Mouse (Mus musculus) thymus, adult 18-20 months (tissue): ENCODE data around the gene Xrcc5.

ENCODE experiments used
- DNase-seq, 2 experiments: peaks; one replicate each; pipeline ENCODE4 v3.0.0; 2022; ENCODE audit warnings: mixed read lengths in 2 of 2

Xrcc5 gene

GRCm38 (mm10) chr1:72400616-72401015, 93.4 kb downstream of the Xrcc5 start:
- no peak for DNase-seq

DNA sequence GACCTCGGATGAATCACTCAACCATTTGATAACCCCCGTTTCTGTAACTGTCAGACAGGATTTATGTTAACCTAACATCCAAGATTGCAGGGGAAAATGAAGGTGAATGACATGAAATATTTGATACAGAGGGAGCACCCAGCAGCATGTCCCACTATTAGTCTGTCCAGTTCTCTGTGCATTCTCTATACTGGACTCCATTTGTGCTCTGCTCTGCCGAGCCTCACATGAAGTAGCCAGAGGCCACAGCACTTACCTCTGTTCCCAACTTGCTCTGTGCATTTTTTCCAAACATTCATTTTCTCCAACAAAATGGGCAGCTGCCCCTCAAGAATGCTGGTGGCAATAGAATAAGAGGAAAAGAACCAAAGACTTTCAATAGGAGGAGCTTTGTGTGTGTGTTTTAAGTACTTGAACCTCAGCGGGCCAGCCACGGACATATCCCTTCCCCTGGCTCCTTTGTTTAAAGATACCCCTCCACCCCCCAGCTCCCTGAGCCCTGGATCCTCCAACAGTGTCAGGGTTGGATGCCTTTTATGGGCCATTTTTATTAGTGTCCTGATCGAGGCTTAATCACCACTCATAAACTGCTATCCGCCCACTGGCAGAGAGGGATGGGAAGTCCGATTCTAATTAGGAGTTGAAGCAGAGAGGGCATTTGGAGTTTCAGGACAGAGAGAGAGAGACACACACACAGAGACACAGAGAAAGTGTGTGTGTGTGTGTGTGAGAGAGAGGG, 94.3 kb downstream of the Xrcc5 start:
- DNase-seq: no peak

GRCm38 (mm10) chr1:72406505-72407079, 99.4 kb downstream of the Xrcc5 start:
- no peak for DNase-seq

DNA sequence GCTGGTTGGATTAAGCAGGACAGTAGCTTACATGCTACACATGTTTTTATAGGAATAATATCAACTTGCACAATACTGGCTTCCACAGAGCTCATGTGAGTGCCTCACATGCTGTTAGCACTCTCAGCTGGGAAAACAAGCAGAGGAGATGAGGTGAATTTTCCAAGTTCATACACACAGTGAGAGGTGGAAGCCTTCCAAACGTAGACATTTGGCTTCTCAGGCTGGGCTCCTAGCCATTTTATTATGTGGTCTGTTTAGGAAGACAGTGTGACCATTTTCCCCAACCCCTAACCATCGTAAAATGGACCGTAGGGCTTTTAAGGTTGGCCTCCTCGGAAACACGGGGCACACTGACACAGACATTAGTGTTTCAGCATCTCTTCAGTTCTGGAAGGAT, 102.7 kb downstream of the Xrcc5 start:
- no peak for DNase-seq

DNA sequence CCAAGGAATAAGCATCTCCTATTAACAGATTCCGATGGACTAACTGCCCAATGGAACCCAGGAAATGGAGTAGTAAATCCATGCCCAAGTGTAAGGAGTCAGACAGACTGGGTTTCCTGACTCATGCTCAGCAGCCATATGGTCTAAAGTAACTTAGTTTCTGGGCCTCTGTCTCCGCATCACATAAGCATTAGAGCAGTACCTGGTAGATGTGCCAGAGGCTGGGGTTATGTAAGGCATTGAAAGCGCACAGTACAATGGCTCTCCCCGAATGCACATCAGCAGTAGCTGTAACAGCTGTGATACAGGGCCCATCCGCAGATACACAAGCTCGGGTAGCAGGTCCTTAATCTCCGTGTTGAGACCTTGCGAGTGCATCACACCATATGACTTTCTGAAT, 103.9 kb downstream of the Xrcc5 start:
- no peak for DNase-seq

DNA sequence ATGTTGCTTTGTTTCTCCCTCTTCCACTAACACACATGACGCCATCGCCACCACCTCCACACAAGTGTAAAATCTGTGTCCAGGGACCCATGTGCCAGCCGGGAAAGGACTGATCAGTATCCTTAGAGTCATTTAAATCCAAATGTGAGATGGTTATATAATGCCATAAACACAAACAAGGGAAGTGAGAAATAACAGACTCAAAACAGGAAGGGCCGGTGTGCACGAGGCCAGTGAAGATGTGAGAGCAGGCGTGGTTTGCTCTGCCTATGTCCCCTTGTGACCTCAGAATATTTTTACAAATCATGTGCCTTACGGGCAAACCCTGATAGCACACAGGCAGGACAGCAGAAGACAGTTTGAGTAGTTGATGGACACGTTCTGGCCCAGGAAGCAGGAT, 106.0 kb downstream of the Xrcc5 start:
- no peak for DNase-seq

DNA sequence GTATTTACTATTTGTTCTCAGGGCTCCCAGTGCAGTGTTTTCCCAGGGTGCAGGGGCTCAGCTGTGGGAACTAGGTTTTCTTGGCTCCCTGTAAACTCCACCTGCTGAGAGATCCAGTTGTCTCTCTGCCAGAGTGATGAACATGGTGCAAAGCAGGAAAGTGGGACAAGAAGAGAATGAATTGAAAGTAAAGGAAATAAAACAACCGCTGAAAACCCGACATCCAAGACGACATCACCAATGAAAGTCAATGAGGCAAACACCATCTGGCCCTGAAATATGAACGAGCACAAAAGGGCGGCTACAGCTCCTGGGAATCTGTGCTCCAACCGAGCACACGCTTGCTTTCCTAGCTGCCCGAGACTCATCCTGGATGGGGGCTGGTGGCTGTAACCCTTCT, 106.9 kb downstream of the Xrcc5 start:
- no peak for DNase-seq

DNA sequence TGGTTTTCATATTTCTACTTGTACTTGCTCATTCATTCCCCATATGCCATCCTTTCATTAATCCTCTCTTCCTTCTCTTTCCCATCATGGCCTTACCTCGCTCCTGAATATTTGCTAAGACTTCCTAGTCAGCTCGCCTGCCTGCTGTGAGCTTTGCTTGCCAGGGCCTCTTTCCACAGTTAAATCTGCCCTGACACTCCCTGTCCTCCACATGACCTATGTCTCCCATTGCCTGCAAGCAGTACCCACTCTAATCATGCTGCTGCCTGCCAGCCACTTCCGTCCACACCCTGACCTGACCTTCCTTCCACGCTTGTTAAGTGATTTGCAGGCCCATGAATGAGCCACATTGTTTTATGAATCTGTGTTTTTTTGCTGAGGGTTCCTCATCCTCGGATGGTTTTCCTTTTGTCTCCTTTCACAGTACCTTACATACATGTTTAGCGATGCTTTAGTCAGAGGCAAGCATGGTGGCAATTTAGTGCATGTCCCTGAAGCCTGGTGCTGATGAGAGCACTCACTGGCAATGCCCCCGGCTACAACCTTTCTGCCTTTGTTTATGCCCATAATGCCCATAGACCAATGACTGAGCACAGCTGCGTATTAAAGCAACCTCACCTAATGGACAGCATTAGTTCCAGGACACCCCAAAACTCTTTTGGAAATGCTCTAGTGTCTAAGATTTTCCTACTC, 107.5 kb downstream of the Xrcc5 start:
- no peak for DNase-seq

GRCm38 (mm10) chr1:72418744-72419655, 111.8 kb downstream of the Xrcc5 start:
- DNase-seq: no peak

DNA sequence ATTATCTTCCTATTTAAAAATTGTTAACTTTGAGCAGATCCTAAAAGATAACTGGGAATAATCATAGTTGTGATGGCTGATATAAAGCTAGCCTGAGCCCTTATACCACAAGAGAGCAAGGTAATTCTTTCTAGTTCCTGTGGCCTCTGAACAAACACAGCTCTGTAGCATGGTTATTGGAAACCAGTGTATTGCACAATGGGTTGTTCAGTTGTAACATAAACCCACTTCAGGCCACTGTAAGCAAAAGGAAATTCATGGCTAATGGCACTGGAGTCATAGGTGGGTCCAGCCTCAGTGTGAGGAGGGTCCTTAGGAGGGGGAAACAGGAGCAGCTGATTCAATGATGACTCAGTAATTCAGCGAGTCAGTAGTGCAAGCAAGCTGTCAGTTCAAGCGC, 113.0 kb downstream of the Xrcc5 start:
- no peak for DNase-seq

DNA sequence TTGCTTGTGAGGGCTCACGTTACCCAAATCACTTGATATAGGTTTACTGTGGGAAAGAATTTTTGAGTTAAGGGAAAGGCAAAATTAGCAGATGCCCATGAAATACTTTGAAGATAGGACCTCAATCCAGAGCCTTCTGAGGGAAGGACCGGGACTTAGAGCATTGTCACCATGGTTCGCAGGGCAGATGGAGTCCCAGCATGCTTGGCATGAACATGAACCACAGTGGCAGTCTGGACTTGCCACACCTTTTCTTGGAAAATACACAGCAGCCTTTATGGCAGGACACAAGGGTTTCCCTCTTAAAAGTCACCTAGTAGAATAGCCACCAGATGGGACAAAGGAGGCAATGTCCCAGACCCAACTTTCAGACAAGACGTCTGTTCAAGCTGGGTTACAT, 114.9 kb downstream of the Xrcc5 start:
- no peak for DNase-seq

- DNase-seq: no peak
Measured at GRCm38 (mm10) chr1:72426456-72426855, 119.2 kb downstream of the Xrcc5 start.

DNA sequence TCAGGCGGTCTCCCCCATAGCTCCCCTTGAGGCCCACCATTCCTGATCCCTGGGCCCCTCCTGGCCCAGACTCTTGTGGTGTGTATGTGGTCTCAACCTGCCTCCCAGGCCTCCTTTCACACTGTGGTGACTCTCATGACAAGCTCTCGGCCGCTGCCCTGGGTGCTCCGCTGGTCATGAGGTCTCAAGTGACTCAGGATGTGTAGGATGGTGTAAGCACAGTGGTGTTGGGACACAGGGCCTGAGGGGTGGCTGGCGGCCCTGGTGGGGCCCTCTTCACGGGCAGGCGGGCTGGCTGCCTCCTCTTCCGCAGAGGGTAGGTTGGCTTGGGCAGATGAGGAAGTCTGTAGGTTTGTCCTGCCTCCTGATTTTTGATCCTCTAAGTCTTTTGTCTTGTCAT, 121.3 kb downstream of the Xrcc5 start:
- no peak for DNase-seq

- DNase-seq: no peak
Measured at GRCm38 (mm10) chr1:72429107-72429807, 122.0 kb downstream of the Xrcc5 start.

DNA sequence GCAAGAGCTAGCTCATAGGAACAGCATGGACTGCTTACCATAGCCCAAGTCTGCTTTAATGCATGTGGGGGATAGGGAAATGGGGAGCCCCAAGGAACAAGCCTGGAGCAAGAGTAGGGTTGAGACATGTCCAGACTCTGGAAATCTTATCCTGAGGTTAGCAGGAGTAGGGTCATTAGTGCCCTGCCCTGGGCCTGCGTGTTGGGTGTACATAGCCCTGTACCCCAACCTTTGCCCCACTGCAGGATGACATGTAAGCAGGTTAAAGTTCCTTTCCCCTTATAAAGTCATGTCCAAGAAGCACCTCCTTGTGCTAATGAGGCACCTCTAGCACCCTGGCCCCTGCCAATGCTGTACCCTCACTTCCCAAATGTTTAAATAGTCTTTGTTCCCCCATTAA, 125.4 kb downstream of the Xrcc5 start:
- no peak for DNase-seq

- no peak for DNase-seq
Measured at GRCm38 (mm10) chr1:72434510-72434909, 127.3 kb downstream of the Xrcc5 start.

GRCm38 (mm10) chr1:72436967-72437366, 129.7 kb downstream of the Xrcc5 start:
- no peak for DNase-seq

DNA sequence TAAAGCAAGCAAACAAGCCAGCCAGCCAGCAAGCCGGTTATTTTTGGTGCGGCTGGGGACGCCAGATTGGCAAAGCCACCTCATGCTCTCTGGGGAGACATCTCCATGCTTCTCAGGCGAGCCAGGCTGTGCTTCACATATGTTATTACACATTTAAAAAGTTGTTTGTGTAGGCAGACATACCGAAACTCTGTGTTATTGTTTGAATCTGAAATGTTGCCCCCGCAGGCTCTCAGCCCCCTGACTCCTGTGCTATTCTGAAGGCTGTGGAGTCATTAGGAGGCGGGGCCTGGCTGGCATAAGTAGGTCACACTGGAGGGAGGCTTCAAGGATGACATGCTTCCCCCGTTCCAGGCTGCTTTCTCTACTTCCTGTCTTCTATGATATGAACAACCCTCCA, 131.9 kb downstream of the Xrcc5 start:
- no peak for DNase-seq

DNA sequence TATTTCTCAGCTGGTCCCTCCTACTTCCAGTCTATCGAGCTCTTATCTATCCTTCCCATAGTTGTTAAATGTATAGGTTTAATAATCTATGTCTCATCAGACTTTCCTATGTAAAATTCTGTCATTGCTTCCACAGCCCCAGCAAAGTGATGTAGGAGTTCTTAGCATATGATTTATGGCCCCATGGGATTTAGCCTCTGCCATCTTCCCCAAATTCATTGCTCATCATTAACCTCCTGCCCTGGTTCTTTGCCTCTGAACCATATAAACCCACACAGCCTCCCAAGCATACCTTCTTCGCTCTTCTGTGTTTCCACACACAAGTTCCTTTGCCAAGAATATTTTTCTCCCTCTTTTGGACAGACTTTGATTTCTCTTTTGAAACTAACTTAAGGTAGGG, 135.5 kb downstream of the Xrcc5 start:
- no peak for DNase-seq
